Mouse (Mus musculus): ENCODE measurements around the gene Dok4.

DNA sequence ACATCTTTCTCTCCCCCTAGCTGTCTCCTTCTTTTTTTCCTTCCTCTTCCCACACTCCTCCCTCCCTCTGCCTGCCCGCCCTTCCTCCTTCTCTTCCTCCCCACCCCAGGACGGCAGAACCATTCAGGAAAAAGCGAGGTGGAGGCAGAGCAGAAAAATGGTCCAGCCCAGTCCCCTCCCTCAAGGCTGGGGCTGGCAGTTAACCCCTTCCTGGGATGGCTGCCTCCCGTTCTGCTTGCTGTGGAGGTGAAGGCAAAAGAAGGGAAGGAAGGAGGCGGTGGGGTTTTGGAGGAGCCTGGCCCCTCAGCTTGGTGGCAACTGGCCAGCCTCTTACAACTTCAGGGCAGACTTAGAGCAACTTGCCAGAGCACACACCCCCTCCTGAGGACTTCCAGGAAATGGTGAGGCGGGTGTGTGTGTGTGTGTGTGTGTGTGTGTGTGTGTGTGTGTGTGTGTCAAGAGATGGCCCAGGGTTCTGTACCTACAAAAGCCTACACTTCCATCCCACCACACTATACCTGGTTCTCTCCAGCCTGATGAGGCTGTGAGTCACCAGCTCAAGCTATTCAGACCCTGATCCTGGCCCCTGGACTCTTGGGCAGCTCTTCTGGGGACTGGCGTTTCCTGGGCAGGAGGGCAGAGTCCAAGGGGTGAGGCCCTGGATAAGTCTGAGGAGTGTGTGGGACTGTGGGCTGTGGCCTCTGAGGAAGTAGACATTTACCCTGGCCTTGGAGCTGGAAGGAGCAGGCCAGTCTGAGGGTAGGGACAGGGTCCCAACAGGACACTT is 4.8 kb downstream of the Dok4 start:
- TF ChIP-seq CTCF (IDR thresholded peaks at IDR 0.05; ENCODE audit: borderline replicate concordance, extremely low read depth, insufficient read depth, insufficient read length) (no peak), POLR2A (IDR thresholded peaks at IDR 0.05; ENCODE audit: borderline replicate concordance, extremely low read depth, insufficient read depth, insufficient read length, poor library complexity, severe bottlenecking) (peak; percentile 28; the same call in 1 of the 2 replicates)

Data from brain, embryonic 14.5 days (tissue).